Mouse (Mus musculus) cerebellum, adult 9-10 months (tissue): ENCODE results near the gene Synpo2.

Experiments
- DNase-seq: peaks from one replicate; pipeline ENCODE4 v3.0.0; 2022

Gene Synpo2

GRCm38 (mm10) chr3:123201798-123202197, 34.2 kb downstream of the Synpo2 start:
- DNase-seq: no peak

- no peak for DNase-seq
Measured at GRCm38 (mm10) chr3:123193740-123194139, 42.2 kb downstream of the Synpo2 start.

- DNase-seq: no peak
Measured at GRCm38 (mm10) chr3:123191602-123192001, 44.3 kb downstream of the Synpo2 start.

DNA sequence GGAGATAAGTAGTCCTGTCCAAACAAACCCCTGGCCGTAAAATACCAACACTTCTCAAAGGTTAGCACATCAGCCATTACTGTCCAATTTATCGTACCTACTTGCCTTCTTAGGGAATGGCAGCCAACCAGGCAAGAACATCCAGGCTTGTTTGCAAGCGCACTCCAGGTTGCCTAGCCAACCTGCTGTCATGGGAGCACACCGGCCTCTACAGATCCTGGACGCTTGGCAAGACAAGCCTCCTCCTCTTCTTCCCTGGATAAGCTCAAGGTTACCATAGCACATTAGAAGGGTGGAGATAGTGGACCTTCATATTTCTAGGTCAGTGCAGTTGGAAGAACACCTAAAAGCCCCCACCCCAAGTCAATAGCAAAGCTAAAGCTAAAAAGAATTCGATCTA, 45.6 kb downstream of the Synpo2 start:
- DNase-seq: no peak

DNA sequence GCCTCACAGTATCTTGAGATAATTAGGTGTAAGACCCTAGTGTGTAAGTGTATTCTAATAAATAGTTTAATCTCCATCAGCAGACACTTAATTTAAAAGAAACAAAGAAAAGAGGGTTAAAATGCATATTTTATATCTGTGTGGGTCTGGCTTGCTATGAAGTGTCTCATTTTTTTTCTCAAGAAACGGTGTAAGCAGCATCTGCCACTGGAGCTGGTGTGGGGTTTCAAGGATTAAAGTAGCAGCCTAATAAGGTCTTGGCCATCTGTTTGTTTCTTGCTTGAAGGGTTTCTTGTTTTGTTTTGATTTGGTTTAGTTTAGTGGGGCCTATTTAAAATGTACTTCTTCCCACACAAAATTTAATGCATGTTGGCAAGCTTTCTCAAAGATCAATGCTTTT, 46.1 kb downstream of the Synpo2 start:
- DNase-seq: no peak

DNA sequence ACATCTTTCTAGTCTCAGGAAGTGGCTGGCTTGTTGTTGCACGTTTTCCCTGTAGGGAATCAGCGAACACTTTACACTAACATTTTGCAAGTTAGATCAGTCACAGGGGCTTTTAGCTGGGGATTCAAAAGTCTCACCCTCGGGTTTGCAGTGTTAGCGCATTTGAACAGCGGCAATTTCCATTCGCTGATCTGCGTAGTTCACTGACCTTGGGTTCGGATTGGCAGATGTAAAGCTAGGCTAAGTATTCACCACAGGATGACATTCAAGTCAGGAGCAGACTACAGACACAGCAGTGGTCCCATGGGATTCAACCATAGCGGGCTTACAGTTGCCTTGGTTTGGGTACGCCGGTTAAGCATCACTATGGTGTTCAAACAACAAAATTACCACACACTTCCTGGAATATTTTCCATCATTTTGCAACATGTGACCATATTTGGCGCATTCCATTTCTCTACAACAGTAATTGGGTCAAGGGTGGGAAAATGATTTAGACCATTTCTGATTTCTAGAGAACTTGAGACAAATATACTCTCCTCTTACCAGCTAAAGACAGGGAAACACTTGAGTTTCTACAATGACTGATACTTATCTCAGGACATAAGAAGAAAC, 47.2 kb downstream of the Synpo2 start:
- DNase-seq: no peak

DNA sequence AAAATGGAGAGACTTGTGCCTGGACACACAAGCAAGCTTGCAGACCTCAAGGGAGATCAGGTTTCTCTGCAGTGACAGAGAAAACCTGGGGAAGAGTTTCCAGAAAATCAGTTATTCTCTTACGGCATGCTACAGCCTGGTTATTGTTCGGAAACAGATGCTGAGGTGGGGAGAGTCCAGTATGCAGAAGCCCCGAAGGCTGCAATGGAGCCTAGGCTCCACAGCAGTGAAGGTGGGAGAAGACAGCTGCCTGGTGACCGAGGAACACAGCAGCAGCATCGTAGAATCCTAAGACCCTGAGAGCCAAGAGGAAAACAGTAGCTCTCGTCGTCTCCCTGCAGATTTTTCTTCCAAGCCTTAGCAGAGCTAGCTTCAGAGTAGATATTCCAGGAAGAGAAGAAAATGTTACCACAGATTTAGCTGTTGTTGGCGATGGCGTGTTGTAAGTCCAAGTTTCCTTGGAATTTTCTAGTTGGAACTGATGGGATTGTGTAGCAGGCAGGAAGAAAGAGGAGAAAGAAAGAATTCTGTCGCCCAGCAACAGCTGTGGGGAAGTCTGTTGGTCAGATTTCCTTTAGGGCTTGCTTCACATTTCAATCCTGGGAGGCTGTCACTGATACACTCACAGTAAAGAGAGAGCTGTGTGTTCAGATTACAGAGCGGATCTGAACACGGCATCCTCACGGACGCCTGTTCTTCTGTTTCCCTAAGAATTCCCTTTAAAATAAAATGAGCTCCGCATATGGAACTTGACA, 48.4 kb downstream of the Synpo2 start:
- no peak for DNase-seq

DNA sequence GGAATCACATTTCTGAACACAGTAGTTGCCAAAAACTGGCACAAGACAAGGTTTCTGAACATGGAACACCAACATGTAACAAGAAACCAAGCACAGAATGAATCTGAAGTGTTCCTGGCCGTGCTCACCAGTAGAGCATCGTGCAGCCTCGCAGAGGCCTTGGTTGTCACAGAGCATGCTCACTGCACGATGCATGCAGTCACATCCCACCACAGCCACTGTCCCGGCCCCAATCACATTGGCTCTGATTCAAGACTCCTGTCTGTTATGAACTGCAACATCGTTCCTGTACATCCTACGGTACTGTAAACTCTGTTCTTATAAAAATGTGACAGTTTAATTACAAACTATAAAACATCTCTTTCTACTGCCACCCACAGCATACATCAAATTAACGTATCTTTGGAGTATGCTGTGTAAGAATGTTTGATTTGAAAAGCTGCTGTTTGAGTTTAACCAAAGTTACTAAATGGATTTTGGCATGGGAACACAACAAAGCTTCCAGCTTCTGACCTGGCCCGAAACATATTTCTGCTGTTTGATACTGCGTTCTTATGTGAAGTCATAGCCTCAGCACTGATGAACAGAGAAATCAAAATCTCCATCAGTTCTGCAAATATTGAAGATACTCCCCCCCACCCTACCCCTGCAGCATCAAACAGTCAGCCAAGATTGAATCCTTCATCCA, 50.6 kb downstream of the Synpo2 start:
- no peak for DNase-seq

GRCm38 (mm10) chr3:123184281-123184680, 51.7 kb downstream of the Synpo2 start:
- no peak for DNase-seq

DNA sequence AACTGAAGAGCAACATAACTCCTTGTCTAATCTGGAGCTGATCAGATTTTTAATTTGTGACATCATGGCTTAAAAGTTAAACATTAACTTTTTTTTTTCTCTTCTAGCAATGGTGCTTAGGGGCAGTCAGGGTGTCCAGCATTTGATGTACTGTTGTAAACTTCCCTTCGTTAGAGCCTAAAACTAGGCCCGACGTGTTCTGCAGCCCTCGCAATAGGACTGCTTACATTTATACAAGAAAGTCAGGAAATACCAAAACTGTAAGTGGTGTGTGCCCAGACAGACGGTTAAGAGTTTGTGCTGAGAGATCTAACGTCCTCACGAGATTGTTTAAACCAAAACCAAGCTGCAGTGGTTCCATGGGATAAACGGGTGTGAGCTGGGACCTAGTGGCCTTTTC, 56.4 kb downstream of the Synpo2 start:
- DNase-seq: no peak

GRCm38 (mm10) chr3:123179041-123179440, 56.9 kb downstream of the Synpo2 start:
- no peak for DNase-seq

DNA sequence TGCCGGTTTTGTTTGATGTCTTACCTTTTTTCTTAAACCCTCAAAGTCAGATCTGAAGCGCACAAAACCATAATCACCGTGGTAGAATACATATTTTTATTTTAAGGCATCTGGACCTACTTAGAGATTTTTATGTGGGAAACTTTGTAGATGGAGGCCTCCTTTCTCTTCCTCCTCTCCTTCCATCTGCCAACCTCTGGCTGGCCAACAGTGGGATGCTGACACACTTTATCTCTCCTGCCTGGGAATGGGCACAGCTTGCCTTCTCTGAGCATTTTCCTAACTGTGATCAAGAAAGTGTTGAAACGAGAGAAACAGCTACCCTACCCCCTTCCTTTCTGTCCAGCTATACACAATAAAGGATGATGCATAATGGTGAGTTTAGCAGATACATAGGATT, 57.5 kb downstream of the Synpo2 start:
- no peak for DNase-seq

GRCm38 (mm10) chr3:123176366-123177334, 59.3 kb downstream of the Synpo2 start:
- DNase-seq: no peak

DNA sequence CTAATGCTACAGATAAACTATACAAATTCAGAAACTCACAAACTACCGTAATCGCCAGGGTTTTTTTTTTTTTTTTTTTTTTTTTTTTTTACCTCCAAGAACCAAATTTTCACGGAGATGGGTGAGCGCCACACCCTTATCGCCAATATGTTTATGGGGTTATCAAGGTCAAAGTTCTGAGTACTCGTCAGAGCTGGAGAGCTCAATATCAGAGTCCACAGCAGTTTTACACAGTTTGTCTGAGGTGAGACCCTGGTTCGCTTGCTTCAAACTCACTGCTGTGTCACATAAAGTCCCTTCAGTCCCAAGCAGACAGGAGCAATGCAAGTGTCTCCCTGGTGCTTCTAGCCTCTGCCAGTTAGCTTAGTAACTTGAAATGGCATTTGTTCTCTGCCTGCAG, 60.8 kb downstream of the Synpo2 start:
- DNase-seq: no peak

- no peak for DNase-seq
Measured at GRCm38 (mm10) chr3:123174379-123174697, 61.6 kb downstream of the Synpo2 start.

DNA sequence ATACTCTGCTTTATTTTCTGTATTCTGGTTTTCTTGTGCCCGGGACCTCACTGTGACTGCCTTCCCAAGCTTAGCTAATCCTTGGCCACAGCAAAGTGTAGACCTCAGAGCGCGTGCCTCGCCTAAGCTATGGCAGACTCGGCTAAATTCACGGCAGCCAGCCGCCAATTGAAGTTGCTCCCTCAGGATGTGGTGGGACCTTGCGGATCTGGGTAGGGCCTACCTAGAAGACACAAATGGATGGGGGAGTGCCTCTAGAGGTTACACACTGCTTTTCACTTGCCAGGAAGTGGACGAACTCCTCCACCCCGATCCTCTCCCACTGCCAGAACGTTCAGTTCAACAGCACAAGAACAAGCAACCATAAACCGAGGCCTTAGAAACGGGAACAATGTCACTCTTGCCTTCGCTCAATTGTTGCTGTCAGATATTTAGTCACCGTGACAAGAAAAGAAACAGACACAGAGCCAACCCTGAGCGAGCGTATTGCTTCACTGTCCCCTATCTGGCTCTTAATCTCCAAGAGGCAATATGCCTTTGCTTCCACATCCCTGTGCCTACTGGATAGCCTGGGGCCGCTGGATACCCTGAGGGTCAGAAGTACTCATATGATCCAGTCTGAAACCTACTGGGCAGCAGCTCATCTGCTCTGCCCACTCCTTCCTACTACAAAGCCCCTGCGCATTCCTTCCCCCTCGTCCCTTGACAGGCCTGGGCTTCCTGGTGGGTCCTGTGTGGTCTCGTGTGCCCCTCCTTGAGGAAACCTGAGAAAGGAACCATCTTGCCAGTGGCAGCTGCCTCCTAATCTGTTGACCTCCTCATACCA, 62.2 kb downstream of the Synpo2 start:
- no peak for DNase-seq

DNA sequence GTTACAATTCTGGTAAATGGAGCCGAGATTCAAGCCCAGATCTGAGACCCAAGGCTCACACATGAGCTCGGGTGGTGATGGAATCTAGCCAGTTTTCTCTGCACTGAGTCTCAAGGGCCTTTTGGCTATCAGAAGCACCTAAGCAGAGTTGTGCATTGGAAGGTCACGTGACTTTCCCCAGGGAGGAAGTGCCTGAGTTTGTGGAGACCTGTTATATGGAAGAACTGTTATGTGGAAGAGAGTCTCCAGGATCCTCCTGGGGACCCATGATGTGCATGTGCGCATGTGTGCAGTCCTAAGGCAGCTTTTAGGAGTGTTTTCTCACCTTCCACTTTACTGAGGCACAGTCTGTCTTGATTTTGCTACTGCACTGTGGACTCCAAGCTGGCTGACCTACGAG, 63.8 kb downstream of the Synpo2 start:
- DNase-seq: no peak

DNA sequence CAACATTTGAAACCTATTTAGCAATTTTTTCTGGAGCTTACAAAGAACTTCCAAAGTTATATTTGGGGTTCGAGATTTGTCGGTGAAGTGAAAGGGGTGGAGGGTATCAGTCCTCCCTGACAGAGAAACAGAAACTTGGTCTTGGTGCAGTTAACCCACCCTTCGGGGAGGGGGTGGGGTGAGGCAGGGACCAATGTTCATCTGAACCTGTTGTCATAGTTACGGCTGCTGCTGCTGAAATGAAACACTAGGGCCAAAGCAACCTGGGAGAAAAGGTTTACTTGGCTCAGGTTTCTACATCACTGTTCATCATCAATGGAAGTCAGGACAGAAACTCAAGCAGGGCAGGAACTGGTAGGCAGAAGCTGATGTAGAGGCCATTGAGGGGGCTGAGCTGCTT, 66.6 kb downstream of the Synpo2 start:
- DNase-seq: no peak

DNA sequence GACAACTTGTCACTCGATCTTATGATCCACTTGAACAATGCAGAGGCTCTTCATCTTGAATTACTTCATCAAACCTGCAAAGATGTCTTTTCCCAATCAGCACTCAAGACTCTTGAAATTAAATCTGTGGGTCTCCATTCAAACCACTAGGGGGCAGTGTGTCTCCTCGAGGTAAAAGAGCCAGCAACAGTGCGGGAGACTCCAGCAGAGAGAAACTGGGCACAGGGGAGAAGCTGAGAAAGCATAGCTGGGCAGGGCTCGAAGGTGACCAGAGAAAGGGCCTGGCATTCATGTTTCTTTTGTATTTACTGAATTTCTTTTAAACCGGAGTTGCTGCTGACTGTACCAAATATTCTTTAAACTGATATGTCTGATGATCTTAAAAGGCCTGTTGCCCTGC, 67.1 kb downstream of the Synpo2 start:
- DNase-seq: peak; percentile 63

- DNase-seq: no peak
Measured at GRCm38 (mm10) chr3:123166450-123166849, 69.5 kb downstream of the Synpo2 start.

GRCm38 (mm10) chr3:123164183-123164582, 71.8 kb downstream of the Synpo2 start:
- no peak for DNase-seq

- DNase-seq: no peak
Measured at GRCm38 (mm10) chr3:123163192-123163523, 72.8 kb downstream of the Synpo2 start.
